Mouse (Mus musculus) ZHBTc4 (cell line): ENCODE results near the gene Slc25a13.

ENCODE experiments used
- DNase-seq: peaks from one replicate; pipeline ENCODE4 v3.0.0-alpha.2; 2011; ENCODE audit warnings: low read depth, low spot score

The Slc25a13 gene

DNA sequence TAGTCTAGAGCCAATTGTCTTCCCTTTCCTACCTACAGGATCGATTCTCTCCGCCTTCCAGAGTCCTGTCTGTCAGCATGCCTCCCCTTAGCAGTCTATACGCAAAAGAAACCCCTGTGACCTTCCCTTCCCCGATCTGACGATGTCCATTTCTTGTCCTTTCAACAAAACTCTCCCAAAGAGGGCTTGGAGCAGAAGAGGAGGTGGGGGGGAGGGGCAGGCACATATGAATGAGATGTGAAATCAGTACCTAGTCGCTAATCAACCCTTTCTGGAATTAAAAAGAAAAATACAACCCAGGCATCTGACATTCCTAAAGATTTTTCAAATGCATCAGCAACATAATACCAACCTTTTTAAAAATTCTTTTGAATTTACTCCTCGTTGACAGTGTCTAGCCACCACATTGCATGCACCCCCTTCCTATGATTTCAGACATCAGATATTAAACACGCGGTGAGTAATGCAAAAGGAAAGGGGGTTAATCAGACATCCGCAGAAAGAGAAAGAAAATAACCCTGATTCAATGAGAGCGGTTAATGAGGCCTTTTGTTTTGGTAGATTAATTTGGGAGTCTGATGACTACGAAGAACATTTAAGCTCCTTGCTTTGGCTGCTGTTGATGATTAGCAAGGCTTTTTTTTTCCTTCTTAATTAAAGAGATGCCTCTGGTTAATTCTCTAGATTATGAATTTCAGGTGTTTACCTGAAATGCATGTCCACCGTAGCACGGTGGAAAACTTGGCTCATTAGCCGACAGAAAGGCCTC is 43.6 kb downstream of the Slc25a13 start:
- DNase-seq, result no peak

DNA sequence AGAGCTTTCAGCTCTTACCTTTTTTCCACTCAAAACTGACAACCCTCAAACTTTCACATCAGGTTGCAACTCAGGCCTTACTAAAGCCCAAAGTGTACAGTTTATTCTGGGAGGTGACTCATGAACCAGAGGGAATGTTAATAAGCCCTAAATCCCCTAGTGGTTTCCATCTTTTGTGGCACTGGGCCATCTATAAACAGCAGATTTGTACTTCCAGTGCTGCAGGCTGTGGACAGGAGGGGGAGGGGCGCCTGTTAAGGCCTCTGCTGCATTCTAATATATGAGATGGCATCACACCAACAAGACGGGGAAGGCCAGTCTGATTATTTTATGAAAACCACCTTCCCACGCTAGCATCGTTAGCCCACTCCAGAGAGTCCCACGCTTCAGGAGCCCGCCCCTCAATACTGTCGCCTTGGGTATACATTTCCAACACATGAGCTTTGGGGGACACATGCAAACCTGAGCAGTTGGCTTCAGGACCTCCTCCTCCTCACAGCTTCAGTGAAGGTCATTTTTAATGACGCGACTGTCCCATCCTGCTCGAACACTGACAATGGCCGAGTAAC is 48.3 kb downstream of the Slc25a13 start:
- no peak for DNase-seq

DNA sequence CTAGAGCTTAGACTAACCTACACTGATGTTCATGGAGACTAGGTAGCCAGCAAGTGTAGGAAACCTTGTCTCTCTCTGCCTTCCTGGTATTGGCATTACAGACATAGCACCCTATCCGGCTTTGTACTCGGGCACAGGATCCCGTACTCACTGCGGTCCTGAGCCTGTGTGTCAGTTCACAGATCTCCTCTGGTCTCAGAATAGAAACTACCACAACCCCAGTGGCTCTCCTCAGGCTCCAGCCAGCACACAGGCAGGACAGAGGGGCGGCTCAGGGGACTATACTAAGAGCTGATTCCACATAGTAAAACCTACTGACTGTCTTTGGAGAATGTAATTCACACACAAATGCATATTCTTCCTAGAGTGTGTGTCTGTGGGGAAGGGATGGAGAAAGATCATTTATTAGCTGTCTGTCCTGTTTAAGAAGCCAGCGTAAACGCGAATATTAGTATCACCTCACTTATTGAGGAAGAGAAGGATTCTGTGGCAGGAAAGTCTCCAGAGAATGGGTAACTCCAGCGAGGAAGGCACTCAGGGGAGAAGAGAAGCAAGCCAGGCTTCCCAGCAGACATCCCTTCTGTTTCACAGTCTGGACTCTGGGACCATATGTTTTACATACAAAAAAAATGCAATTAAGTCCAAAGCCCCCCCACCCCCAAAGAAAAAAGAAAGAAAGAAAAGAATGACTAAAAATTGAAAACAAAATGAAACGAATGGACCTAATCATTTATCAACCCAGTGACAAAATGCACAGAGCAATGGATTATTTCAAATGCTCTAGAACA is 49.4 kb downstream of the Slc25a13 start:
- DNase-seq, result no peak

- no peak for DNase-seq
Observed at GRCm38 (mm10) chr6:6162993-6163623, 53.9 kb downstream of the Slc25a13 start.

DNA sequence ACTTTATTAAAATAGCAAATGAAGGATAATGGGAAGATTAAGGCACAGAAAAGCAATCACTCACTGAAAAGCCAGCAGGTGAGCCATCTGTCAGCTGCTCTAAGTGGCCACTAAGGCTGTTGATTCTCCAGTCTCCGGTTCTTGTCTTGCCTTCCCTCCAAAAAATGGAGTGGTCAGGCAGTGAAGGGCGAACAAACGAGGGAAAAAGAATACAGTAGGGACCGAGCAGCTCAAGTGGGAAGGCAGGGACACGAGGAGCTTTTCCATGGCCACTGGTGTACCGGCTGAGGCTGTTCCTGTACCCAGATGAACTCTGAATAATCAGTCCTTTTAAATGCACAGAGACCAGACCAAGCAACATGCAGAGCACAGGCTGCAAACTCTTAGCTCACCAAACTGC is 54.8 kb downstream of the Slc25a13 start:
- DNase-seq, result no peak

DNA sequence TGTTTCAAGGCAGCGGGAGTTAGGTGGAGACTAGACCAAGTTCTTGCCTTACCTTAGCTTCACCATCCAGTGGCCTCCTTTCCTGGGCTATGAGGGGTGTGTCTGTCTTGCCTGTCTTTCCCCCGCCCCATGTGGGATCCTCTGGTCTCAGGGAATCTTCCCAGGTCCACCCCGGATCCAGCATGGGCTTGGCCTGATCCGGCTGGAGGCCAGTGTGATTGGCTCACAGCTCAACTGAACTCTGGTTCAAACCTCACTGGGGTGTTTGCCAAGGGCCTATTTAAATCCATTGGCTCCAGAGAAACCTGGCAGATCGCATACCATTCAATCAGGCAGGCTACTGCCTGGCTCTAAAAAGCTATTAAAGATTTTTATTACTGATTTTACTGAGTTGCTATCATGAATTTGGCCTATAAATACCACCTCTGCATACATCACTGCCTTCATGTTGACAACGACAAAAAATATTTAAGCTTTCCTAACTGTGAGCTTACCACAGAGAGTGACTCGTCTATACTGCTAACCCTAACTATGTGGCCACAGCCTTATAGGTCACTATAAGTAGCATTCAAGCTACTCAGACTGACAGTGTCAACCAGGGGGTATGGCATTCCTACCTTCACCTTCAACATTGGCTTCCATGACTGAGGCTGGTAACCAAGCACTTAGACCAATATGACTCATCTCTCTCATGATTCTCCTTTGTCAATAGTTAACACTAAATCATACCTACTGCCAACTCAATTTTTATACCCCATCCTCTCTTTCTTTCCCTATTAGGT is 56.1 kb downstream of the Slc25a13 start:
- DNase-seq, result peak; percentile 57

- no peak for DNase-seq
Observed at GRCm38 (mm10) chr6:6159221-6159859, 57.6 kb downstream of the Slc25a13 start.

- DNase-seq, result no peak
Observed at GRCm38 (mm10) chr6:6153426-6153825, 63.5 kb downstream of the Slc25a13 start.

- DNase-seq, result no peak
Observed at GRCm38 (mm10) chr6:6150811-6151210, 66.2 kb downstream of the Slc25a13 start.

GRCm38 (mm10) chr6:6149751-6150150 is 67.2 kb downstream of the Slc25a13 start:
- DNase-seq, result no peak

DNA sequence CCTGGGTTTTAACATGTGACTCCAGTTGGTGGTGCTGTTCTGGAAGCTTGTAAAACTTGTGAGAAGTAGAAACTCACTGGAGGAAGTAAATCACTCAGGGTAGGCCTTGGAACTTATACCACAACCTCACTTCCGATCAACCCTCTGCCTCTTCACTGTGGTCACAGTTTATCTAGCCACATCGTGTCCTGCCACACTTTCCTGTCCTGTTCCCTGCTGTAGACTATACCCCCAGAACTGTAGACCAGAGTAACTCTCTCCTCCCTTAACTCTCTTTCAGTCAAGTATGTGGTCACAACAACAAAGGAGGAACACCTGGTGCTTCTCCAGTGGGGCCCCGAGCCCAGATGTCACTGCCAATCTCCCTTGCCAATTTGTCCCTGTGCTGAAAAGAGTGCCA is 67.6 kb downstream of the Slc25a13 start:
- no peak for DNase-seq

DNA sequence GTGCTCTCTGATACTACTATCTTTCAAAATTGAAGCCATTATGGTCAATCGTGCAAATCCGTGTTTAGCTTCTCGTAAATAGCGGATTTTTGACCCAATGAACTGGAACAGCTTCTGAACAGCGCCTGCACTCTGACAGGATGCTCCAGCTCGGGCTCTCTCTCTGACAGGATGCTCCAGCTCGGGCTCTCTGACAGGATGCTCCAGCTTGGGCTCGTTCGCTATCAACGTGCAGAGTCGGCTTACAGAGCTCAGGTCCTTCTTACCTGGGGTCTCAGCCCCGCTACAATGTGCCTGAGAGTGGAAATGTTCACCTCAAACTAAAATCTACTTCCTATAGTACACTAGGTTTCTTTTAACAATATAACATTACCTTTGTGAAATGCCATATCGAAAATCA is 71.6 kb downstream of the Slc25a13 start:
- DNase-seq, result no peak

GRCm38 (mm10) chr6:6143525-6143924 is 73.4 kb downstream of the Slc25a13 start:
- no peak for DNase-seq

DNA sequence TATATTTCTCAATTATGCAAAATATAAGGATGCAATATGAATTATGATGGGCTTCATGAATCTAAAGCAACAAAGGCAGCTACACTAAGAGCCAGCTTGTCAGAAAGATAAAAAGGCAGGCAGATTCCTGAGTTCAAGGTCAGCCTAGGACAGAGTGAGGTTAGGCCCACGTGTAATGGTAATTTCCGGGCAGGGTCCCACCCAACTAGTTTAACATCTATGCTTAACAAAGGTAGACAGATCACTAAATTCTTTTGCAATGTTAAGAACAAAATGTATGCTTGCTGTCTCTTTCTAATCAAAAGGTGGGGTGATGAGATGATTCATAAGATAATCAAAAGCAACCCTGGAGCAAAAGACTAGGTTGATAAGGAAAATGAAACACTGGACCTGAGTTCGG is 76.6 kb downstream of the Slc25a13 start:
- DNase-seq, result peak; percentile 85

DNA sequence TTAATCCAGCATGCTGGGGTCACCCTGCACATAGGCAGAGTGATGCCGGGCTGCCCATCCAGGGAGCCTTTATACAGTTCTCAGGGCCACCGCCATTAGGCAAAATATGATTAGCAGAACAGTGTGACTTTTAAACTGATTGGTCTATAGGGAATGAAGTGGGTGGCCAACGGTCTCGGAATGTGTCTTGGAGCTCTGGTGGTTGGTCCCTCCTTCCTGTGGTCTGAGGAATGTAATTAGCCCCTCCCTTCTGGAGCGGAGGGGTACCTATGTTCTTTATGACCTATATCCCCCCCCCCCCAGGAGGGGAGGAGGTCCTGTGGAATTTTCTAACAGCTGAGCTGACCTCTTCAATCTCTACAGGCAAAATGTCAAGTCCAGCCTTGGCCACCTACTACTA is 77.9 kb downstream of the Slc25a13 start:
- peak; percentile 44 for DNase-seq

GRCm38 (mm10) chr6:6136812-6137211 is 80.2 kb downstream of the Slc25a13 start:
- peak; percentile 75 for DNase-seq

DNA sequence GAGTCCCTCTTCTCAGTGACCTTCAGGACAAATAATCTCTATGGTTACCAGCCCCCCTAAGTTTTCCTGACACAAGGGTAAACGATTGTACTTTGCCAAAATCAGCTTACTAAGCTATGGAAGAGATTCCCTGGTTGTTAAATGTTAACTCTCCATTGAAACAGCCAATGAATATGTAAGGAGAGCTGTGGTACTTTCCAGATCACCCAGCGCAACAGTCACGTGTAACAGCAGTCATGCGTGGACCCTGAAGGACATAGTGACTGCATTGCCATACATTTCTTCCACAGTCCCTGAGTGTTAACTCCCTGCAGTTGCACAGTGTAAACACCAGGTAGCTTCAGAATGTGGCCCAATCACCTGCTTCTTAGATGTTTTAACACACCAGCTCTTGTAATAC is 82.0 kb downstream of the Slc25a13 start:
- DNase-seq, result peak; percentile 48

DNA sequence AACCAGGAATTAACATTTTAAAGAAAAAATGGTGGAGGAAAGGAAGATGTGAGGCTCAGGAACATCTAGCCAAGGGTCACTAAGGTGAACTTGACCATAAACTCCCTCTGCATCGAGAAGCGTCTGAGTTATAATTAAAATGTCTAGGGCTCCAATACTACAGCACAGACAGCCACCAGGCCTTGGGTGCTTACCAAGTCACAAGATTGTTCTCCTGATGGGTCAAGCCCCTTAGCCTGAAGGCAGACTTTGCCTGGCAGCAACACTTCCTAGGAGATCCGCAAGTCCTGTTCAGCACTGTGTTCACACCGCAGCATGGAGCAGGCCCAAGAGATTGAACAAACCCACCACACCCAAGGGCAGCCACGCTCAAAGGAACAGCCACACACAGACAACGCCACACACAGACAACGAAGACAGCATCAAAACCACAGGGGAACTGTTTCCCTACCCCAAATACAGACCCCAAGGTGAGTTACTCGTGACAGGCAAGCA is 83.4 kb downstream of the Slc25a13 start:
- peak; percentile 64 for DNase-seq

DNA sequence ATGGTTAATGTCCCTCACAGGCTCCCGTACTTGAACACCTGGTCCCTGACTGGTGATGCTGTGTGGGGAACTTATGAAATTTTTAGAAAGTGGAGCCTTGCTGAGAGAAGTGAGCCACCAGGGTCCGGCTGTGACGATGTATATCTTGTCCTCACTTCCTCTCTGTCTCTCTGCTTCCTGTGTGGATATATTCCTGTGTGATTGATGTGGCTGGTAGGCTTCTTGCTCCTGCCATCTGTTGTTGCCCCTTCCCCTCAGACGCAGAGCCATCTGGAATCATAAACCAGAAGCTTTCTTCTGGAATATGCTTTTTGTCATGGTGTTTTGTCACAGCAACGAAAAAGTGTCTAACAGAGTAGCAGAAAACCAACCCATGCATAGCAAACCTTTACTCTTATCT is 84.9 kb downstream of the Slc25a13 start:
- no peak for DNase-seq

GRCm38 (mm10) chr6:6125620-6126019 is 91.4 kb downstream of the Slc25a13 start:
- no peak for DNase-seq

DNA sequence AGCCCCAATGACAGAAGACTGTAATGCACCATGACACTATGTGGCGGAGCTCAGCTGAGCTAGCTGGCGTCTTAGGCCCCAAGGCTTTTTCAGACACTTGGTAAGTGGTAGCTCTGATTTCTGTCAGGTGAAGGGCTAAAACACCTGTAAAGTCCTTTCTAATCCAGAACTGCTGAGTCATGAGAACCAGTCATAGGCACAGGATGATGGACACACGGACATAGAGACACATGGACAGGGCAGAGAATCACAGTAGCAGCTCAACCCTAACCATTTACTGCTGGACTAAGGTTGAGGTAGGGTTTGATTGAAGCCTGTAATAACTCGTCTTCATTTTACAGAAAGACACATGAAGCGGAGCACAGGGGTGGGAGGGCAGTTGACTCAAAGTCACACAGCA is 95.1 kb downstream of the Slc25a13 start:
- DNase-seq, result no peak
